Mouse (Mus musculus) left cerebral cortex, postnatal 10 days (tissue): Measurements from ENCODE around the gene Ntn3. TPM values are rescaled to one million over a fixed set of nuclear protein-coding genes. Genes with fewer than 3 reads are reported as not detected.

Experiments
- DNase-seq, 2 experiments: peaks; one replicate each; pipeline ENCODE4 v3.0.0; 2021 to 2022; ENCODE audit warnings: low spot score in 2 of 2, mixed read lengths in 1 of 2; ENCODE audit errors: extremely low spot score in 1 of 2
- intact Hi-C: fragments of 180-260 bp; cut with DNase I; formaldehyde crosslinking; loops from one replicate; pipeline ENCODE4 v1.15.1; 2025
- total RNA-seq, 2 experiments: library from RNA; stranded (reverse); gene quantifications; 2 replicates each; pipeline ENCODE4 v1.2.3; 2021

The Ntn3 gene
- 10 to 100 TPM; 13.1 to 14.4 TPM for total RNA-seq

GRCm38 (mm10) chr17:24209043-24209915, at the start of gene Ntn3:
Ntn3 (minus strand) TSS chr17:24209531.
- intact Hi-C loops, result loop anchor here (5.0 kb wide), 1 partner anchor 37 kb away; no protein-coding TSS in a partner anchor
- peak; percentile 44 to 84 for DNase-seq

GRCm38 (mm10) chr17:24258981-24259380, 49.6 kb upstream of the Ntn3 start:
- no peak for DNase-seq
- intact Hi-C loops, result no loop called here

GRCm38 (mm10) chr17:24252329-24252728, 43.0 kb upstream of the Ntn3 start:
- intact Hi-C loops, result loop anchor here (5.0 kb wide), 1 partner anchor 80 kb away; no protein-coding TSS in a partner anchor
- DNase-seq, result no peak

- intact Hi-C loops, result loop anchor here (5.0 kb wide), 1 partner anchor 79 kb away; no protein-coding TSS in a partner anchor
- DNase-seq, result peak; percentile 96 to 97
Observed at GRCm38 (mm10) chr17:24251320-24252069, 42.2 kb upstream of the Ntn3 start, which contains the start of gene Ccnf. Ccnf (minus strand) TSS chr17:24251484.

- no peak for DNase-seq
- intact Hi-C loops, result loop anchor here (5.0 kb wide), 1 partner anchor 79 kb away; no protein-coding TSS in a partner anchor
Observed at GRCm38 (mm10) chr17:24250988-24251319, 41.6 kb upstream of the Ntn3 start.

- no peak for DNase-seq
- intact Hi-C loops, result no loop called here
Observed at GRCm38 (mm10) chr17:24248641-24249040, 39.3 kb upstream of the Ntn3 start.

DNA sequence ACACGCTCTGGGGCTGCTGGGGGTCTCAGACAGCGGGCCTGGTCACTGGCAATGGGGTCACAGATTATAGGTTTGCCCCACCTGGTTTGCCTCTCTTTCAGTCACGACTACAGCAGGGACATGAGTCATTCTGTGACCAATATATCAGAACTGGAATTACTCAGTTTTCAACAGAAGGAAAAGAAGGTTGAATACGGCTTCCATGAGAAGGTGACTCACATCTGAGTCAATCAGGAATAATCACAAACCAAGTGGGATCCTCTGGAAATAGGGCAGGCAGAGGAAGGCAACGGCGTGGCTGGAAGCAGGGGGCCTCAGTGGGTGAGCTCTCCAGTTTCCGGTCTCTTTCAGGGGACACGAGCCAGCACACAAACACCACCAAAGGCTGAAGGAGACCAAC, 34.7 kb upstream of the Ntn3 start:
- intact Hi-C loops, result no loop called here
- DNase-seq, result no peak

GRCm38 (mm10) chr17:24243311-24243969, 34.1 kb upstream of the Ntn3 start:
- no peak for DNase-seq
- intact Hi-C loops, result no loop called here

- intact Hi-C loops, result no loop called here
- DNase-seq, result no peak
Observed at GRCm38 (mm10) chr17:24236921-24237320, 27.6 kb upstream of the Ntn3 start.

DNA sequence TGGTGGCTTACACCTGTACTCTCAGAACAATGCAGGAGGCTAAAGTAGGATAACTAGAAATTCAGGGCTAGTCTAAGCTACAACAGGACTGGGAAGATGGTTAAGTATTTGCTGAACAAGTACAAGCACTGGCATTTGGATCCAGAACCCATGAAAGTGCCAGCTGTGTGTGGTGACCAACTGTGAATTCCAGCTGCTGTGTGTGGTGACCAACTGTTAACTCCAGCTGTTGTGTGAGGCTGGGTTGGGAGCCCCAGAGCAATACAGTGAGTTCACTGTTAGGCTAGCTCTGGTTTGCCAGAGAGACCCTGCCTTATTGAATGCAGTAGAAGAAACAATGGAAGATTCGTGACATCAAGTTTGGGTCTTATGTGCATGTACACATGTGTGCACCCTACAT, 27.1 kb upstream of the Ntn3 start:
- no peak for DNase-seq
- intact Hi-C loops, result no loop called here

DNA sequence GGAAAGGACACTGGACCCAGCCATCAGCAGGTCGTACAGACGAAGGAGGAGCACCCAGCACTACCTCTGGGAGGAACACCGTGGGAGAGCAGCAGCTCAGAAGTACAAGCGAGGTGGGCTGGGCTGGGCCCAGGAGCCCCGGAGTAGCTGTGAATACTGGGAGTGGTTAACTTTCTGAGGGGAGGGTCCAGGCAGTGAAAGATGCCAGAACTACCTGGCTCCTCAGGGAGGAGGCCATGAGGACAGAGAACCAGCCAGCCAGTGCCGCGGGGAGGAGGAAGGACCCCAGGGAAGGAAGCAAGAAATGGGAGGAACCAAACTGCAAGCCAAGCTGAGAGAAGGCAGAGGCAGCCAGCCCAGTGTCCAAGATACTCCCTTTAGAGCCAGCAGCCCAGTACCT, 18.6 kb upstream of the Ntn3 start:
- no peak for DNase-seq
- intact Hi-C loops, result no loop called here

DNA sequence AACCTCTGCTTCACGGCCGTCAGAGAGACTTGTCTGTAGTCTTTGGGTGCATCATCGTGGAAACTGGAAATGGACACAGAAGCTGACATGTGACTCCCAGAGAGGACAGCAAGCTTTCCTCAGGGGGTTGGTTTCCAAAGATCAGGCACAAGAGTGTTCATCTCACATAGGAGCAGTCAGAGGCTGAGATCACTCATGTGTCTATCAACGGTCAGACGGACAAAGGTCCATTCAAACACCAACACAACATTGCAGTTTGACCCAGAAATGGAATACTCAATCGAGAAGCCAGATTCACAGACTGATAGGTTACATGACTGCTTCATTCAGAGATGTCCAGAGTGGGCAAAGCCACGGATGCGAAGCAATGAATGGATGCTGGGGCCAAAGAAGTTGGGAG, 17.4 kb upstream of the Ntn3 start:
- no peak for DNase-seq
- intact Hi-C loops, result no loop called here

GRCm38 (mm10) chr17:24225851-24226250, 16.5 kb upstream of the Ntn3 start:
- DNase-seq, result no peak

GRCm38 (mm10) chr17:24224741-24225140, 15.4 kb upstream of the Ntn3 start:
- DNase-seq, result no peak
- intact Hi-C loops, result no loop called here

More at GRCm38 (mm10) chr17:24225851-24226250, 16.5 kb upstream of the Ntn3 start:
- intact Hi-C loops, result no loop called here

GRCm38 (mm10) chr17:24223513-24223912, 14.2 kb upstream of the Ntn3 start:
- DNase-seq, result no peak
- intact Hi-C loops, result no loop called here

DNA sequence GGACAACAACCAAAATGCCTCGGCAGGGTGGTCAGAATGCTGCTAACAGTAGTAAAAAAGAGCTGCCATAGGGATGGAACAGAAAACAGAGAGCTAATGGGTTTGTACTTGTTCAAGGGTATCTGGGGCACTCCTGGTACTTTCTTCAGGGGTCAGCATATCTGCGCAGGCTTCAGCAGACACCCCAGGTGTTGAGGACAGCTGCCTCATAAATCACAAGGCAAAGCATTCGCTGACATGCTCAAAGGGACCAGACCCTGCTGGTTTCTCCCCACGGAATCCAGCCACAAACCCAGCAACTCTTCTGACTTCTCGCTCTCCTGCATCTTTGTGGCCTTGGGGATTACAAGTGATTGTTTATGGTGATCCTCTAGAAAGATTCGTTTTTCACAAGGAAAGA, 13.3 kb upstream of the Ntn3 start:
- DNase-seq, result no peak
- intact Hi-C loops, result no loop called here

DNA sequence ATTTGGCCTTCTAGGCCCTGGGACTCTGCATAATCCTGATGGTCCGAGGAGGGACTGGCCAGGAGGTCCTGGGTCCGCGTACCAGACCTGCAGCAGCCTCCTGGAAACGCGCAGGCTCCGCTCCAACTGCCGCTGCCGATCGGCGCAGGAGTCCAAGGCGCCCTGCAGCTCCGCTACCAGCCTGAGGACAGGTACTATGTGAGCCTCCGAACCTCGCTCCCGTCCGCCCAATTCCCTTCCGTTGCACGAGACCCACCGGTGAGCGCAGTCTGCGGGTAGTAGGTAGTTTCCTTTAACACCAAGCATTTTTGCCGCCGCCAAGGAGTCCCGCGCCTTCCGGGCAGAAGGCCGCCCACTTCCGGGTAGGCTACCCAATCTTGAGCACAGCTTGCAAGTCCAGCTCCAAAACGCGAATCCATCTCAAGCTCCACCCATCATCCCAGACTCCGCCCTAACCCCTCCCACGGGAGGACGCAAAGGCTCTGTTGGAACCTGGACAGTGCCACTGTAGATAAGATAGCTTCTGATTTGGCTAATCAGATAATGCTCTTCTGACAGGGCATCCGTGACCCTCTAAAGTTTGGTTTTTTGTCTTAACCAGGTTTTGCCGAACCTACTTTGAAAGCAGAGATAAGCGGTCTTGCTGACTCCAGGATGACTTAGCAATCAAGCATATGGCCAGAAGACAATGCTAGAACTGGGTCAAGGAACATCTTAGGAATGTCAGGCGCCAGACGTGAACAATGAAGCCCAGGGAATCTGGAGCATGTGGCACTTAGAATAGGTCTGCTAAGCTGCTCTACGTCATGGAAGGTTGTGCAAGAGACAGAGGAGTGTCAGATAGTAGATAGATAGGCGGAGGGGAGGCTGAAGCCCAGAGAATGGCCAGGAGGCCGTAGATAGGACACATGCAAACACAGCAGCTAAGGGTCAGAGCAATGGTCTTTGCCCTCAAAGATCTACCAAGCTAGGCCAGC, 11.4 kb upstream of the Ntn3 start, which contains the start of gene Tedc2:
Gene Tedc2, minus strand, starts transcription at position 417 of the 977 bp plus-strand sequence.
- DNase-seq, result peak; percentile 90 to 94
- intact Hi-C loops, result no loop called here

DNA sequence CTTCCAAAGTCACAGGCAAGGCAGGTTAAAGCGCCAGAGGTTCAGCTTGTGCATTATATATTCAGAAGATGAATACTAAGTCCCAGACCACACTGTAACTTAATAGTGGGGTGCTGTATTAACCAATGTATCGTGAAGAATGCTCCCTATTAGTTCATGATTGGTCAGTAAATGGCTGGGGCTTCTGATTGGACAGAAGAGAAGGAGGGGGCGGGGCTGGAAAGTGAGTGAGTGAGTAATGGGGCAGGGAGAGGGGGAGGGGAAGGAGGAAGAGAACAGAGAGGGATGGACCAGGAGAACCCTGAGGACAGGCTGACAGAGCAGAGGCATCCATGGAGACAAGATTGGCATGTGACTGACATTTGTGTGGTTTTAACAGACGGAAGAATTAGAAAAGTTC, 7.5 kb upstream of the Ntn3 start:
- intact Hi-C loops, result no loop called here
- DNase-seq, result no peak
